Mouse (Mus musculus) telencephalon, adult 2 months (tissue): ENCODE results near the gene Ddx5.
"Not testable (repeated sequence)": the region's sequence is repeated elsewhere in the genome, so short reads cannot be mapped to it uniquely, and the experiment has no call there.

Source experiments
- DNase-seq: peaks from one replicate; pipeline ENCODE4 v3.0.0-alpha.2; 2011; ENCODE audit warnings: low read depth, low spot score

Ddx5 gene

DNA sequence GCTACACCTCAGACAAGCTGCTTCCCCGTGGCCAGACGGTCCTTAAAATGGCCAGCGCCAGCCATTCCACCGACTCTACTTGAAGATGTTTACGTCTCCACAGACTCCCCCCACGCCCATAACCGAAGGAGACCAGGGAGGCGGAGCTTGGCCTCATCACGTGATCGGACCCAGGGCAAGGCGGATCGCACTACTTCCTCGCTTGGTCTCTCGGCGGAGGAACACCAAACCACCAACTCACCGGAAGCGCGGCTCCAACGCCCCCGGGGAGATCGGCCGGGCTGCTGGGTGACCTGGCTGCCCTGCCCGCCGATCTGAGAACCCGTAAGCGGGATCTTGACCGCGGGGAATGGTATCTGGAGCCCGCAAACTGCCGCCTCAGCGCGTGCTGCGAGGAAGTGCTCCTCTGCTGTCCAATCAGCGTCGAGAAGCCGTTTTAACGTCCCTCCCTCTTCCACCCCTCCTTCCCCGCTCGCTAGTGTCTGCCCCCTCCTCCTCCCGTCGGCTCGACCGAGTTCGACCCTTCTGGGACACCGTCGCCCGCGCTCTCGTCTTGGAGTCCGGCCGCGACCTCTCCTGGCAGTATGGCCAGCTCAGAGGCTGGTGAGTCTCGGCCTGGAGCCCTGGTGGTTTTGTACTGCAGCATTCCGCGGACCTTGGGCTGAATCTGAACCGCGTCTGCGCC lies at the start of gene Ddx5, which contains the start of gene Cep95:
Gene Ddx5 (minus strand): TSS at position 411 of the 685 bp plus-strand sequence.
Gene Cep95 (plus strand): TSS at position 478 of the 685 bp plus-strand sequence.
- peak; percentile 99 for DNase-seq

- DNase-seq = no peak
These were observed 39.1 kb upstream of the Ddx5 start for GRCm38 (mm10) chr11:106828079-106828478.

GRCm38 (mm10) chr11:106824403-106824802 lies 35.4 kb upstream of the Ddx5 start:
- DNase-seq = no peak

- no peak for DNase-seq
These were observed 34.8 kb upstream of the Ddx5 start for GRCm38 (mm10) chr11:106823741-106824140.

DNA sequence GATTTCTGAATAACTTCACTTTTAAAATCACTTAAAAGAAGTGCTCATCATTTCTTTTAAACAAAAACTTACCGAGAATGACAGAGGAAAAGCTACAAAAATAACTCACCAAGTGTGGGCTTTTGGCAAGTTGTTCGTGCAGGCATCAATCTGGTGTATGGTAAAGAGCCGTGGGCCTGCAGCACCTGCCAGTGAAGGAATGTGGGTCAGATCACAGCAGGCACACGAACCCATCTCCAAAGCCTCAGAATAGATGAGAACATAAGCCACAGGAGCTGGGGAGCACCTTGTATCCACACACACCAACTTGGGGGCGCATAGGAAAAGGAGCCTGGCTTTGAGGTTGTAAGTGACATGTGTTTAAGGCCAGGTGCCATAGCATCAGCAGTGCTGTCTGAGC lies 33.9 kb upstream of the Ddx5 start:
- peak; percentile 87 for DNase-seq

DNA sequence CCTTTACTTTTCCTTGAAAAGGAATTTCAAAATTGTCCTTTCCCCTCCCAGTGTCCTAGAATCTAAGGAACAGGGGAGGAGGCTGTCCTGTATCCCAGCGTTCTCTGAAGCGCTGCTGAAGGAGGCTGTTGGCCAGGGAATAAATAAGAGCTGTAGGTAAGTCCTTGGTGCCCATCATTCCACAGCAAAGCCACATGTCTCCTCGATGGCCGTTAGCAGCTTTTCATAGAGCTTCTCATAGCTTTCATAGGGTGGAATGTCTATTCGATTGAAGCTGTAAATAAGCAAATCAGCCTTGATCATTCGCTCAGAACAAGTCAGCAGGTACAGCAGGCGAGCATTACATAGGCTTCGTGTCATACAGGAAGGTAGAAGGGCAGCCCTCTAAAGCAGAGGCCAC lies 33.5 kb upstream of the Ddx5 start:
- DNase-seq = no peak

GRCm38 (mm10) chr11:106821397-106821796 lies 32.4 kb upstream of the Ddx5 start:
- DNase-seq = no peak

DNA sequence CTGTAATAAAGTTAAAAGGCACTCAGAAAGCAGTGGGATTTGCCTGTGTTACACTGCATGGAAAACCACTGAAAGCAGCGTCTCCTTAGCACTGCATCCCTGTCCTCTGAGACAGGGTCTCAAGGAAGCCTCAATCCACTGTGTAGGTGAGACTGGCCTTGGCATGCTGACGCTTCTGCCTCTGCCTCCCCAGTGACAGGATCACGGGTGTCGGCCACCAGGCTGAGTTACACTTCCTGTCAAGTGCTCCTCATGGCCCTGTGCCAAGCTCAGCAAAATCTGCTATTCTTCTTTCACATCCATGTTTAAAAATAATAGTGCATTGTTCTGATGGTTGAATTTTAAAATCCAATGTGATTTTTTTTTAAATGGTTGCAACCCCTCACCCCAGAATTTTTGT lies 32.0 kb upstream of the Ddx5 start:
- no peak for DNase-seq

GRCm38 (mm10) chr11:106820252-106820651 lies 31.3 kb upstream of the Ddx5 start:
- no peak for DNase-seq

- DNase-seq = no peak
These were observed 30.6 kb upstream of the Ddx5 start for GRCm38 (mm10) chr11:106819595-106819994.

- no peak for DNase-seq
These were observed 29.4 kb upstream of the Ddx5 start for GRCm38 (mm10) chr11:106818341-106818740.

- no peak for DNase-seq
These were observed 28.8 kb upstream of the Ddx5 start for GRCm38 (mm10) chr11:106817808-106818207.

DNA sequence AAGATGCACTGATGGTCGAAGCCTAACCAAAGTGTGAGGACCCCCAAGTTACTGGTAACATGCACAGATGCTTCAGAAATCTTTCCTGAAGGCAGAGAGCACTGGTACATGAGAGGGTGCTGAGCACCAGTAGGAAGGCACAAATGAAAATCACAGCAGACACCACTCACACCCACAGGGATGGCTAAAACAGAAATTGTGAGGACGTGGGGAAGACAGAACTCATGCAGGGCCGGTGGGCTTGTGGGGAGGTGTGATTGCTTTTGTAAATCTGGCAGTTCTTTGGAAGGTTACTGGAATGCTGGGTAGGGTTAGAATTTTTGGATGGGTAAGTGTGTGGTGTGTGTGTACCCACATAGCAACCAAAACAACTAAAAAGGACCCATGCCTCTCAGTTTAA lies 28.2 kb upstream of the Ddx5 start:
- DNase-seq = no peak

- DNase-seq = no peak
These were observed 27.3 kb upstream of the Ddx5 start for GRCm38 (mm10) chr11:106816316-106816715.

DNA sequence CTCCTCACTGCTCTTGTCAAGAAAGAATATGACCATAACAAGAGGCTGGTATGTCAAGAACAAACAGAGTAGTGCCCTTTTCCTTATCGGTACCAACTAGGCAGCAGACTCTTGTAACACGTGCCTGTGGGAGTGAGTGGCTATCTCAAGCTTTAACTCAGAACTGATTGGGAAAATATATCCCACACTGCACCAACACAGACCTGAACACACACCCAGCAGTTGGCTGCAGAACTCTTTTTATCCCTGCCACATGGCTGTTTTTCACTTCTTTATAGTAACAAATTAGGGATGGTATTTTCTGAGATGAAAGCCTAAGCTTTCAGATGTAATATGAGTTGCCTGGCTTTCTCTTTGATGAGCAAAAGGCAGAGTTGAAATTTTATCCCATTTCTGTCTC lies 26.8 kb upstream of the Ddx5 start:
- DNase-seq = no peak

- no peak for DNase-seq
These were observed 26.3 kb upstream of the Ddx5 start for GRCm38 (mm10) chr11:106815331-106815730.

GRCm38 (mm10) chr11:106814601-106815320 lies 25.8 kb upstream of the Ddx5 start:
- DNase-seq = no peak

DNA sequence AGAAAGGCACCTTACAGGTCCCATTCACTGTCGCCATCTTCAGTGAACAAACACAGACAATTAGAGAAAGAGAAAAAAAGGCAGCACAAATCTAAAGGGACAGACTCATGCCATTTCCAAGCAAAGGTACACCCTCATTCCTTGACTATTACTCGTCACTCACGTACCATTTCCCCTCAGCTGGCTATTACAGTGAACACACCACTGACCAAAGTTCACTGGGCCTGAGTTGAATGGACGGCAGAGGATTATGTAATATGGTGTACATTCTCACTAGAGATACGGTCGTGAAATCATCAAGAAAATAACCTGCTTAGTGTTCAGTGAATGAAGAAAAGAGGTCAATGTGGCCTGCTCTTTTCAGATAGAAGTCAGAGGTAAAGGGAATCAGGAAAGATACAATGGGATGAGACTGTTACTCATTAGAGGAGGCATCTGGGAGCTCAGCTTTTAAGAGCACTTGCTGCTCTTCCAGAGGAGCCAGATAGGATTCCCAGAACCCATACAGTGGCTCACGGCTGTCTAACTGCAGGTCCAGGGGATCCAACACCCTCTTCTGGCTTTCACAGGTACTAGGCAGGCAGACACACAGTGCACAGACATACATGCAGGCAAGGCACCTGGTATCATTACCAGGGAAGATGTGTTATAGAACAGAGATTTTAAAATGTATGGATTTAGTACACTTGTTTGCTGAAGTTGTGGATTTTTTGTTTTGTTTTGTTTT lies 23.6 kb upstream of the Ddx5 start:
- DNase-seq = no peak

DNA sequence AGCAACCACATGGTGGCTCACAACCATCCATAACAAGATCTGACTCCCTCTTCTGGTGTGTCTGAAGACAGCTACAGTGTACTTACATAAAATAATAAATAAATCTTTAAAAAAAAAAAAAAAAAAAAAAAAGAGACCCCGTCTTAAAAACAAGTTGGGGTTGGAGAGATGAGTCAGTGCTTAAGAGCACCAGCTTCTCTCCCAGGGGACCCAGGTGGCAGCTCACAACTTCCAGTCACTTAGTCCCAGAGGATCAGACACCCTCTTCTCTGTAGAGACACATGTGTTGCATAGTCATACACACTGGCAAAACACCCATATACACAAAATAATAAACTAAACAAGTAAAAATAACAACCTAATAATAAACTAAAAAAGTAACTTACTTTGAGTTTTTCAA lies 18.5 kb upstream of the Ddx5 start:
- not testable (repeated sequence) for DNase-seq

- no peak for DNase-seq
These were observed 13.2 kb upstream of the Ddx5 start for GRCm38 (mm10) chr11:106802069-106802627.

- DNase-seq = no peak
These were observed 6.7 kb upstream of the Ddx5 start for GRCm38 (mm10) chr11:106795679-106796078.

DNA sequence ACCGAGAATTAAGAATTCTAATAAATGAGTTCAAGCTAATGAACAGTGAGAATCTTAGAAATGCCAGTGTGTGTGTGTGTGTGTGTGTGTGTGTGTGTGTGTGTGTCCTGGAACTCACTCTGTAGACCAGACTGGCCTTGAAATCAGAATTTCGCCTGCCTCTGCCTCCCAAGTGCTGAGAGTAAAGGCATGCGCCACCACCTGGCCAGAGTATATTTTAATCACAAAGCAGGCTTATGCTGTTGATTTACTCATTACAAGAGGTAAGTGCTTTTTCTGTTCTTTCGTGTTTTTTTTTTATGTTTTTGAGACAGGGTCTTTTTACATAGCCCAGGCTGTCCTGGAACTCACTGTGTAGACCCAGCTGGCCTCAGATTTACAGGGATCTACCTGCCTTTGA lies 4.9 kb upstream of the Ddx5 start:
- no peak for DNase-seq
